Mouse (Mus musculus): ENCODE data around the gene Eml1.

GRCm38 (mm10) chr12:108579156-108579871, 208.6 kb downstream of the Eml1 start:
- TF ChIP-seq CTCF (IDR thresholded peaks at IDR 0.05; ENCODE audit: borderline replicate concordance, control insufficient read depth, extremely low read depth, insufficient read depth, low read length, poor library complexity) (no peak), POLR2A (IDR thresholded peaks at IDR 0.05; ENCODE audit: control insufficient read depth, extremely low read depth, insufficient read depth, low read length, poor library complexity) (no peak)
